Mouse (Mus musculus) cerebellum, postnatal 14 days (tissue): ENCODE measurements around the gene Rpp14.
"Not testable (repeated sequence)": the region's sequence is repeated elsewhere in the genome, so short reads cannot be mapped to it uniquely, and the experiment has no call there.

ENCODE experiments used
- DNase-seq, 2 experiments: peaks; one replicate each; pipeline ENCODE4 v3.0.0; 2021; ENCODE audit warnings: mixed read lengths in 2 of 2

Rpp14 gene

GRCm38 (mm10) chr14:8117371-8117770 is 37.2 kb downstream of the Rpp14 start:
- DNase-seq: no peak

- DNase-seq: no peak
These were observed 39.3 kb downstream of the Rpp14 start for GRCm38 (mm10) chr14:8119454-8119853.

GRCm38 (mm10) chr14:8119904-8120303 is 39.7 kb downstream of the Rpp14 start:
- no peak for DNase-seq

GRCm38 (mm10) chr14:8123141-8123540 is 43.0 kb downstream of the Rpp14 start:
- peak; percentile 12 to 30 for DNase-seq

- not testable (repeated sequence) for DNase-seq
These were observed 43.4 kb downstream of the Rpp14 start for GRCm38 (mm10) chr14:8123611-8124010.

- no peak for DNase-seq
These were observed 44.1 kb downstream of the Rpp14 start for GRCm38 (mm10) chr14:8124046-8124881.

GRCm38 (mm10) chr14:8127971-8128370 is 47.8 kb downstream of the Rpp14 start:
- no peak for DNase-seq

GRCm38 (mm10) chr14:8132789-8133188 is 52.6 kb downstream of the Rpp14 start:
- DNase-seq: no peak

GRCm38 (mm10) chr14:8134234-8134633 is 54.1 kb downstream of the Rpp14 start:
- no peak for DNase-seq

- peak in 1 of 2 experiments; percentile 37 for DNase-seq
These were observed 55.0 kb downstream of the Rpp14 start for GRCm38 (mm10) chr14:8135130-8135529.

GRCm38 (mm10) chr14:8139724-8140710 is 59.9 kb downstream of the Rpp14 start:
- DNase-seq: no peak

- DNase-seq: no peak
These were observed 61.0 kb downstream of the Rpp14 start for GRCm38 (mm10) chr14:8141131-8141530.
